Mouse (Mus musculus) cortical plate, adult 2 months (tissue): Measurements from ENCODE around the gene Abt1.

Experiments used
- CTCF ChIP-seq: fragments of 200-500 bp; IDR thresholded peaks from 2 replicates; pipeline ENCODE4 v1.5.1; 2011; ENCODE audit warnings: mild to moderate bottlenecking, control low read depth, low read length; ENCODE audit not compliant: insufficient read depth; ENCODE audit errors: extremely low read depth
- POLR2A ChIP-seq: fragments of 200-500 bp; IDR thresholded peaks from 2 replicates; pipeline ENCODE4 v1.6.1; 2011; ENCODE audit warnings: mild to moderate bottlenecking, low read length, control low read depth; ENCODE audit not compliant: insufficient read depth; ENCODE audit errors: extremely low read depth

DNA sequence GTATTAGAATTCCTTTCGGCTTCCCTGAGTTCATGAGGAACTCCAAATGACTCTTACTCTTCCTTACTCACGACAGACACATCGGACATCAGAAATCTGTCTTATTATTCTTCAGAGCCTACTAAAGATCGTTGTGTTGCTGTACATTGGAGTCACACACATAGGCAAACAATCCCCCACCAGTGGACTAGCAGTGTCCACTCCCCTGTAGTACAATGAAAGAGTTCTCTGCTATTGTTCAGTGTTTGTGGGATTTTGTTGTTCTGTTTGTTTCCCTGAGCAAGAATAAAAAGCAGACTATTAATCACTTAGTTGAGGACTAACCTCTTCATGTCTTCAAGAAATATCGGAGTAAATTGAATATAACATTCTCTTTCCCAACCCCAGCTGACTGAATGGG is 10.1 kb upstream of the Abt1 start:
- TF ChIP-seq CTCF = no peak
- no peak for TF ChIP-seq POLR2A
